Mouse (Mus musculus) intestine, postnatal 0 days (tissue): ENCODE results near the gene Ephx3. TPM values are rescaled to one million over a fixed set of nuclear protein-coding genes. Genes with fewer than 3 reads are reported as not detected.
A peak's percentile ranks its signal among the peaks of the same experiment; 100 is the strongest.
"Not testable (repeated sequence)": the region's sequence is repeated elsewhere in the genome, so short reads cannot be mapped to it uniquely, and the experiment has no call there.

Source experiments
- ATAC-seq: fragments of 200-750 bp; cut with Nextera tagmentation; 2 replicates; pipeline ENCODE4 v1.8.0; 2017; ENCODE audit warnings: mild to moderate bottlenecking, moderate TSS enrichment, moderate library complexity
- H3K27ac ChIP-seq: fragments of 300-500 bp; sonication (generic); 2 replicates; pipeline ENCODE4 v1.5.1; 2014; ENCODE audit warnings: mild to moderate bottlenecking, low read depth, low read length, moderate library complexity
- H3K27me3 ChIP-seq: fragments of 300-500 bp; sonication (generic); replicated peaks from 2 replicates; pipeline ENCODE4 v1.6.1; 2014; ENCODE audit warnings: low read length, mixed read lengths; ENCODE audit not compliant: control insufficient read depth, insufficient read depth
- H3K36me3 ChIP-seq: fragments of 300-500 bp; sonication (generic); 2 replicates; pipeline ENCODE4 v1.6.1; 2014; ENCODE audit warnings: mild to moderate bottlenecking, moderate library complexity; ENCODE audit not compliant: control insufficient read depth, insufficient read depth
- H3K4me1 ChIP-seq: fragments of 300-500 bp; sonication (generic); replicated peaks from 2 replicates; pipeline ENCODE4 v1.6.1; 2014; ENCODE audit warnings: antibody characterized with exemption, low read length, mixed read lengths; ENCODE audit not compliant: control insufficient read depth, insufficient read depth
- H3K4me2 ChIP-seq: fragments of 300-500 bp; sonication (generic); replicated peaks from 2 replicates; pipeline ENCODE4 v1.6.1; 2014; ENCODE audit warnings: low read depth, mild to moderate bottlenecking, moderate library complexity
- H3K4me3 ChIP-seq: fragments of 300-500 bp; sonication (generic); 2 replicates; pipeline ENCODE4 v1.5.1; 2014; ENCODE audit warnings: low read depth, low read length
- H3K9ac ChIP-seq: fragments of 300-500 bp; sonication (generic); 2 replicates; pipeline ENCODE4 v1.6.1; 2014; ENCODE audit warnings: mild to moderate bottlenecking, low read depth, low read length
- H3K9me3 ChIP-seq: fragments of 300-500 bp; sonication (generic); 2 replicates; pipeline ENCODE4 v1.6.1; 2016; ENCODE audit warnings: mixed run types; ENCODE audit not compliant: control insufficient read depth
- CTCF ChIP-seq: sonication (generic); IDR thresholded peaks from 2 replicates; pipeline ENCODE4 v1.5.1; 2016; ENCODE audit warnings: low read depth, mild to moderate bottlenecking, control low read depth, antibody characterized with exemption, moderate library complexity
- WGBS: fragments of 180-500 bp; shearing (Covaris S2); extraction: QIAGEN DNeasy Blood & Tissue Kit; methylation state at CpG from one replicate; pipeline ENCODE4 v1.1.7; 2014; 5-methylcytosine and 5-hydroxymethylcytosine counted together
- polyA plus RNA-seq: library from polyadenylated mRNA; unstranded; fragments of >200 nt; fragmentation: Nextera tagmentation; extraction: Ambion mirVana; gene quantifications from 2 replicates; pipeline ENCODE4 v1.2.1, GENCODE M21; 2015

Gene Ephx3
- polyA plus RNA-seq, 1 experiment from 2014 or later = not detected

- H3K4me1 ChIP-seq, H3K4me3 ChIP-seq, H3K27ac ChIP-seq, H3K27me3 ChIP-seq, H3K4me2 ChIP-seq, H3K9ac ChIP-seq, H3K9me3 ChIP-seq, ATAC-seq: not testable (repeated sequence)
- WGBS = 69% methylated on average over 4 of the region's 4 CpGs
- H3K36me3 ChIP-seq = peaks cover 80% of the 10 kb centered on the region
- peak; percentile 63 for TF ChIP-seq CTCF
Measured at GRCm38 (mm10) chr17:32215587-32215986, 26.2 kb upstream of the Ephx3 start.

DNA sequence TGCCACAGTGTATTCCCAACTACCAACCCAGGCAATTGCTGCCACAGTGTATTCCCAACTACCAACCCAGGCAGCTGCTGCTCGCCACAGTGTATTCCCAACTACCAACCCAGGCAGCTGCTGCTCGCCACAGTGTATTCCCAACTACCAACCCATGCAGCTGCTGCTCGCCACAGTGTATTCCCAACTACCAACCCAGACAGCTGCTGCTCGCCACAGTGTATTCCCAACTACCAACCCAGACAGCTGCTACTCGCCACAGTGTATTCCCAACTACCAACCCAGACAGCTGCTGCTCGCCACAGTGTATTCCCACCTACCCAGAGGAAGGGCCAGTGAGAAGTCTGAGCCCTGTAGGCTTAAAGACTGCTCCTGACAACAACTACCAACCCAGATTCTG is 22.2 kb upstream of the Ephx3 start:
- H3K27ac ChIP-seq, H3K9me3 ChIP-seq, ATAC-seq, H3K4me2 ChIP-seq, H3K9ac ChIP-seq, H3K27me3 ChIP-seq, H3K4me1 ChIP-seq, H3K4me3 ChIP-seq: not testable (repeated sequence)
- 89% methylated on average over 6 of the region's 6 CpGs for WGBS
- H3K36me3 ChIP-seq = peaks cover 92% of the 10 kb centered on the region

GRCm38 (mm10) chr17:32209752-32210151 is 20.4 kb upstream of the Ephx3 start:
- no peaks in the 10 kb centered on the region for H3K4me1 ChIP-seq
- 39% methylated on average over 3 of the region's 3 CpGs for WGBS
- H3K9me3 ChIP-seq = no peaks in the 10 kb centered on the region
- TF ChIP-seq CTCF = peak; percentile 94
- peaks cover 95% of the 10 kb centered on the region for H3K36me3 ChIP-seq
- H3K27ac ChIP-seq = no peak overlapping the region
- H3K27me3 ChIP-seq = no peaks in the 10 kb centered on the region
- H3K4me2 ChIP-seq = no peak overlapping the region
- no peak for ATAC-seq
- no peak overlapping the region for H3K4me3 ChIP-seq
- H3K9ac ChIP-seq = no peak overlapping the region

DNA sequence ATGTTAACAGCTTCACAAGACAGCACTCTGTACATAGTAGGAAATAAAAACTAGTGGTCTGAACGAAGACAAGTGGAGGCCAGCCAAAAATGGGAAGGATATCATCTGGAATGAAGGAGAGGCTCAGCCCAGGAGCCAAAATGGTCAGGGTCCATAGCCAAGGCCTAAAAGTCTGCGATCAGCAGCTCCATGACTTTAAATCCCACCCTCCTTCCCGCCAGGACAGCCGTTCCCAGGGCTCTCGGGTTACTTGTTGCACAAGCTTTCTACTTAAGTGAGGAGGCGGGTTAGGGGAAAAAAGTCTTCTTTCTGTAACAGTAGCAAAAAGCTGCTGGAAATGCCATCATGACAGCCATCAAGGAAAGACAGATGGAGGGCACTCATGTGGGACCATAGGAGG is 19.8 kb upstream of the Ephx3 start:
- Histone ChIP-seq H3K4me1 (no peaks in the 10 kb centered on the region), H3K4me3 (no peak overlapping the region), H3K36me3 (peaks cover 97% of the 10 kb centered on the region), H3K9ac (no peak overlapping the region), H3K27me3 (no peaks in the 10 kb centered on the region), H3K4me2 (no peak overlapping the region), H3K9me3 (no peaks in the 10 kb centered on the region), H3K27ac (no peak overlapping the region; the same call in 1 of the 2 replicates)
- TF ChIP-seq CTCF = no peak
- ATAC-seq = no peak
- 62% methylated on average over 6 of the region's 6 CpGs for WGBS

DNA sequence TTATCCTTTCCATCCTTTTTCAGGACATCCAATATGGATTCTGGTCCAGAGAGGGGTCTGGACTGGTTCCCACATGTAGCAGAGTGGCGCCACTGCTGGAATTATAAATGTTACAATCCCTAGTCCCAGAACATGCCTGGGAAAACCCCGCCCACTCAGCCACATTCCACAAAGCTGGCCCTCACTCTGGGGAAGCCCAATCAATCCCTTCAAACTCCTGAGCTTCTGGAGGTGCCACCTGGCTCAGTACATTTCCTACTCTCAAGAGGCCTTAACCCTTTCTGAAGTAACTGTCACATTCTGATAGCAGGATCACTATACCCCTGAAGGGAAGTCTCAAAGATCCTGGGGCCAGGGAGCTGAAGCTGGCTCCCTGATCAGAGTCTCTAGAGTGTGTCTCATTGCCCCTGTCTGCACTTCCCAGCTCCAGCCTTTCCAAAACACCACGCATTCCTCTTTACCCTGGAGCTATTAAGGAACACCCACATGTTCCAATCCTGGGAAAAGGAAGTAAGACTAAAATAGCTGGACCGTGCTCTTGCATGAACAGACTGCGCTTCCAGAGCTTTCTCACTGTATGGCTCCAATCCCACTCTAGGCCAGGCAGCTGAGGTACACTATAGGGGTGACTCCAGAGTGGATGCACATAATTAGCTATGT is 18.4 kb upstream of the Ephx3 start:
- TF ChIP-seq CTCF = no peak
- no peaks in the 10 kb centered on the region for H3K9me3 ChIP-seq
- peaks cover 92% of the 10 kb centered on the region for H3K36me3 ChIP-seq
- 66% methylated on average over 5 of the region's 5 CpGs for WGBS
- ATAC-seq = no peak
- no peak overlapping the region; the same call in 1 of the 2 replicates for H3K27ac ChIP-seq
- no peak overlapping the region for H3K4me2 ChIP-seq
- no peak overlapping the region for H3K9ac ChIP-seq
- H3K4me1 ChIP-seq = no peaks in the 10 kb centered on the region
- H3K4me3 ChIP-seq = no peak overlapping the region
- no peaks in the 10 kb centered on the region for H3K27me3 ChIP-seq

- Histone ChIP-seq H3K4me3 (no peak overlapping the region), H3K4me1 (no peaks in the 10 kb centered on the region), H3K27me3 (no peaks in the 10 kb centered on the region), H3K9me3 (no peaks in the 10 kb centered on the region), H3K4me2 (no peak overlapping the region), H3K36me3 (peaks cover 92% of the 10 kb centered on the region), H3K27ac (no peak overlapping the region), H3K9ac (no peak overlapping the region)
- 73% methylated on average over 3 of the region's 3 CpGs for WGBS
- ATAC-seq = no peak
- no peak for TF ChIP-seq CTCF
Measured at GRCm38 (mm10) chr17:32205345-32205744, 16.0 kb upstream of the Ephx3 start.

GRCm38 (mm10) chr17:32202972-32203371 is 13.6 kb upstream of the Ephx3 start:
- Histone ChIP-seq H3K27ac (no peak overlapping the region), H3K9ac (no peak overlapping the region), H3K36me3 (peaks cover 93% of the 10 kb centered on the region), H3K4me3 (no peak overlapping the region), H3K4me1 (no peaks in the 10 kb centered on the region), H3K4me2 (no peak overlapping the region), H3K9me3 (no peaks in the 10 kb centered on the region), H3K27me3 (no peaks in the 10 kb centered on the region)
- TF ChIP-seq CTCF = no peak
- ATAC-seq = no peak
- WGBS = 90% methylated on average over 3 of the region's 3 CpGs
